In the genomic region with DNA sequence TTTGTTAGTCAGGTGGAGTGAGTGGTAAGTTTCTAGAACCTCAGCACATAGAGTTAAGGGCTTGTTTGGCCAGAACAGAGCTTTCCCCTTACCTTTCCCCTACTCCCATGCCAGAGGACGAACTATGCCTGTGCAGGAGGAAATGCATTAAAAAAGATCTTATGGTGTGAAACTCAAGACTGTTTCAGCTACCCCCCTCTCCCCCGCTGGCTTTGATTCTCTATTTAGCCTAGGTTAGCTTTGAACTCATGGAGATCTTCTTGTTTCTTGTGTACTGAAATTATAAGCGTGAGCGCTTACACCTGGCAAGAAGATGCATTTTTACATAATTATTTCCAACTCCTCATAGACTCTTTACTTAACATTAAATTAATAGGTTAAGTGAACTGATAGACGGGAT, we compare ENCODE assay signal across 7 mouse cellular contexts. TPM values are rescaled to one million over a fixed set of nuclear protein-coding genes. Genes with fewer than 3 reads are reported as not detected.
DNase-seq lines count a peak whose midpoint lies in the region; ATAC-seq and TF ChIP-seq lines count a peak whose summit lies in the region.

No protein-coding gene starts in this region.

- H3K36me3 ChIP-seq in embryonic facial prominence, embryonic 15.5 days: peaks cover 4% of the 10 kb centered on the region; the same call in 1 of the 2 replicates
- no peaks in the 10 kb centered on the region for H3K36me3 ChIP-seq in intestine, postnatal 0 days (ENCODE audit: control insufficient read depth, insufficient read depth)
- H3K36me3 ChIP-seq in neural tube, embryonic 15.5 days: 0 out of 2 replicates have a peak, but pooled peaks cover 7% of the 10 kb centered on the region

- no peak for ATAC-seq in embryonic facial prominence, embryonic 15.5 days (ENCODE audit: insufficient number of reproducible peaks, low FRiP score, low TSS enrichment, low read depth)
- ATAC-seq in intestine, postnatal 0 days: no peak
- ATAC-seq in neural tube, embryonic 15.5 days (ENCODE audit: low FRiP score): no peak

- DNase-seq in lung, adult 2 months: no peak
- DNase-seq in lung, postnatal 4 days: no peak
- DNase-seq in gastrocnemius, adult 8-10 months (ENCODE audit: low spot score in 2 of 2): no peak
- DNase-seq in cerebellum, adult 11 months: no peak

- H3K9ac ChIP-seq in embryonic facial prominence, embryonic 15.5 days: peak overlapping the region; percentile 73
- H3K9ac ChIP-seq in intestine, postnatal 0 days (ENCODE audit: low read depth, low read length): peak overlapping the region; percentile 95
- peak overlapping the region; percentile 85 for H3K9ac ChIP-seq in neural tube, embryonic 15.5 days (replicated peaks)

- H3K9me3 ChIP-seq in embryonic facial prominence, embryonic 15.5 days (replicated peaks): no peaks in the 10 kb centered on the region
- H3K9me3 ChIP-seq in intestine, postnatal 0 days (ENCODE audit: control insufficient read depth): no peaks in the 10 kb centered on the region
- no peaks in the 10 kb centered on the region for H3K9me3 ChIP-seq in neural tube, embryonic 15.5 days (replicated peaks)

- H3K27ac ChIP-seq in embryonic facial prominence, embryonic 15.5 days (replicated peaks): peak overlapping the region; percentile 97
- H3K27ac ChIP-seq in intestine, postnatal 0 days (ENCODE audit: low read depth, low read length): peak overlapping the region; percentile 99
- H3K27ac ChIP-seq in neural tube, embryonic 15.5 days (replicated peaks): peak overlapping the region; percentile 97

- peak overlapping the region; percentile 88 for H3K4me3 ChIP-seq in lung, adult 2 months (replicated peaks; ENCODE audit: extremely low read depth, low read depth, low read length)
- peak overlapping the region; percentile 95 for H3K4me3 ChIP-seq in embryonic facial prominence, embryonic 15.5 days (replicated peaks)
- peak overlapping the region; percentile 96 for H3K4me3 ChIP-seq in intestine, postnatal 0 days (ENCODE audit: low read depth, low read length)
- H3K4me3 ChIP-seq in neural tube, embryonic 15.5 days (replicated peaks): peak overlapping the region; percentile 88

- no peaks in the 10 kb centered on the region for H3K27me3 ChIP-seq in embryonic facial prominence, embryonic 15.5 days
- H3K27me3 ChIP-seq in intestine, postnatal 0 days (replicated peaks; ENCODE audit: control insufficient read depth, insufficient read depth, low read length): no peaks in the 10 kb centered on the region
- no peaks in the 10 kb centered on the region for H3K27me3 ChIP-seq in neural tube, embryonic 15.5 days (replicated peaks)

- peaks cover 2% of the 10 kb centered on the region for H3K4me1 ChIP-seq in lung, adult 2 months (ENCODE audit: control insufficient read depth, insufficient read depth, low read length)
- 0 out of 2 replicates have a peak, but pooled peaks cover 3% of the 10 kb centered on the region for H3K4me1 ChIP-seq in embryonic facial prominence, embryonic 15.5 days
- H3K4me1 ChIP-seq in intestine, postnatal 0 days (replicated peaks; ENCODE audit: control insufficient read depth, insufficient read depth, low read length): peaks cover 4% of the 10 kb centered on the region; the same call in 1 of the 2 replicates
- peaks cover 21% of the 10 kb centered on the region for H3K4me1 ChIP-seq in neural tube, embryonic 15.5 days

- peak overlapping the region; percentile 62 for H3K4me2 ChIP-seq in embryonic facial prominence, embryonic 15.5 days (replicated peaks)
- H3K4me2 ChIP-seq in intestine, postnatal 0 days (replicated peaks; ENCODE audit: low read depth): peak overlapping the region; percentile 69
- peak overlapping the region; percentile 72 for H3K4me2 ChIP-seq in neural tube, embryonic 15.5 days

- TF ChIP-seq CTCF in lung, adult 2 months (IDR thresholded peaks at IDR 0.05; ENCODE audit: insufficient read depth, low read length): no peak
- no peak for TF ChIP-seq CTCF in intestine, postnatal 0 days (IDR thresholded peaks at IDR 0.05; ENCODE audit: low read depth)

- WGBS in lung, adult 2 months: 3% methylated on average over 5 of the region's 5 CpGs
- WGBS in embryonic facial prominence, embryonic 15.5 days: 6% methylated on average over 5 of the region's 5 CpGs
- WGBS in intestine, postnatal 0 days: 5% methylated on average over 5 of the region's 5 CpGs
- 11% methylated on average over 5 of the region's 5 CpGs for WGBS in neural tube, embryonic 15.5 days

- no peak for TF ChIP-seq POLR2A in lung, adult 2 months (IDR thresholded peaks at IDR 0.05; ENCODE audit: borderline replicate concordance, extremely low read depth, low read depth, low read length)

RNA-seq across cellular contexts. Expression of a gene that starts 0.8 kb away (rescaled TPM):
- polyA plus RNA-seq in lung, adult 2 months (2012; rRNA removed): 4.3 and 5.1 TPM in 2 replicates
- 33.2 and 40.1 TPM in 2 replicates for polyA plus RNA-seq in embryonic facial prominence, embryonic 15.5 days (2015; fragmentation: Nextera tagmentation; extraction: Ambion mirVana)
- polyA plus RNA-seq in intestine, postnatal 0 days (2015; fragmentation: Nextera tagmentation; extraction: Ambion mirVana): 29.7 and 36.1 TPM in 2 replicates
- 32.9 and 34.5 TPM in 2 replicates for polyA plus RNA-seq in neural tube, embryonic 15.5 days (2015; fragmentation: Nextera tagmentation; extraction: Ambion mirVana)
- 10 to 100 TPM; 17.9 to 23.8 (median 18.8) TPM for total RNA-seq in gastrocnemius, adult 8-10 months (2022)

RNA-seq across cellular contexts. Expression of a gene that starts 1.1 kb away (rescaled TPM):
- 1.6 and 3.5 TPM in 2 replicates for polyA plus RNA-seq in lung, adult 2 months (2012; rRNA removed)
- polyA plus RNA-seq in embryonic facial prominence, embryonic 15.5 days (2015; fragmentation: Nextera tagmentation; extraction: Ambion mirVana): 18.7 and 21.2 TPM in 2 replicates
- polyA plus RNA-seq in intestine, postnatal 0 days (2015; fragmentation: Nextera tagmentation; extraction: Ambion mirVana): 9.0 and 9.6 TPM in 2 replicates
- 11.3 and 14.9 TPM in 2 replicates for polyA plus RNA-seq in neural tube, embryonic 15.5 days (2015; fragmentation: Nextera tagmentation; extraction: Ambion mirVana)
- 10 to 100 TPM; 13.7 to 18.6 (median 14.9) TPM for total RNA-seq in gastrocnemius, adult 8-10 months (2022)

RNA-seq across cellular contexts. Expression of a gene that starts 33.1 kb away (rescaled TPM):
- 2.7 and 4.7 TPM in 2 replicates for polyA plus RNA-seq in lung, adult 2 months (2012; rRNA removed)
- 22.9 and 25.1 TPM in 2 replicates for polyA plus RNA-seq in embryonic facial prominence, embryonic 15.5 days (2015; fragmentation: Nextera tagmentation; extraction: Ambion mirVana)
- polyA plus RNA-seq in intestine, postnatal 0 days (2015; fragmentation: Nextera tagmentation; extraction: Ambion mirVana): 12.4 and 13.9 TPM in 2 replicates
- polyA plus RNA-seq in neural tube, embryonic 15.5 days (2015; fragmentation: Nextera tagmentation; extraction: Ambion mirVana): 102 and 123 TPM in 2 replicates
- total RNA-seq in gastrocnemius, adult 8-10 months (2022): 10 to 100 TPM; 11.7 to 16.0 (median 13.1) TPM
